In the genomic region with DNA sequence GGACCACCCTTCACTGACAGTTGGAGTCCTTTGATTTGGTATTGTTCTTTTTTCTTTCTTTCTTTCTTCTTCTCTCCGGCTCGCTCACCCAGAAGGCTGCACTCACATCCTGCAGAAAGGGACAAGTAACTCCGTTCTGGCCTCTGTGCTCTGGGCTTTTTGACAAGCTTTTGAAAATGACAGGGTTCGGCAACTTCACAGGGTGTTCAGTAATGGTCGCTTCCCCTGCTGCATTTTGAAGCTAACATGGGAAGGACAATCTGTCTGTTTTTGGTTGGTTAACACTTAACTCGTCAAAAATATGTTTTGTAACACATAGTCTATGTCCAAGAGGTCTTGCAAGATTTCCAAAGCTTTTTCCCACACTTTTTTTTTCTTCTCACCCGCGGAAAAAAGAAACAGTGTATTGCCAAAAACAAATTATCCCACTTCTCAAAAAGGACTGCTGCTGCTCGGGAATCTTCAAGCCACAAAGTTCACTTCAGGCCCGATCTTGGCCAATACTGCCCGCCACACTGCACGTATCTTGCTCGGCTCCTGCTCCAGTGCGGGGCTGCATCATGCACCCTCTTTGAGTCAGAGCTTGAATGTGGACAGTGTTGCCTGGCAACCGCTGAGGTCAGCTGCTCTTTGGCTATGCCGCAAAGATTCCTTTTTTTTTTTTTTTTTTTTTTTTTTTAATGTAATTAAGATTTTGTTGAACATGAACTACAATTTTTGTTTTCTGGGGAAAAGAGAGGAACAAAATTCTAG, we compare ENCODE assay signal across 9 mouse cellular contexts.
A peak's percentile ranks its signal among the peaks of the same experiment; 100 is the strongest.
DNase-seq lines count a peak whose midpoint lies in the region; ATAC-seq lines count a peak whose summit lies in the region.
"Had no signal": no experiment of that assay in that cellular context is flagged by ENCODE, and none has a peak within 500 bp of the region (broad histone marks: within the 10 kb centered on the region; RNA-seq: fewer than 3 reads in every experiment).

No protein-coding gene starts in this region.

- no peak overlapping the region for H3K9ac ChIP-seq in intestine, embryonic 14.5 days (ENCODE audit: low read length)
- no peak overlapping the region for H3K9ac ChIP-seq in intestine, embryonic 15.5 days
- H3K9ac ChIP-seq in forebrain, embryonic 14.5 days (ENCODE audit: low read length), result no peak overlapping the region

- 70% methylated on average over 16 of the region's 16 CpGs for WGBS in intestine, embryonic 14.5 days
- 64% methylated on average over 16 of the region's 16 CpGs for WGBS in intestine, embryonic 15.5 days
- 49% methylated on average over 16 of the region's 16 CpGs for WGBS in forebrain, embryonic 14.5 days

- no peak overlapping the region for H3K27ac ChIP-seq in intestine, embryonic 14.5 days (ENCODE audit: low read depth)
- H3K27ac ChIP-seq in intestine, embryonic 15.5 days, result no peak overlapping the region
- H3K27ac ChIP-seq in forebrain, embryonic 14.5 days (ENCODE audit: low read depth, low read length), result no peak overlapping the region

- H3K4me2 ChIP-seq in intestine, embryonic 14.5 days (ENCODE audit: low read length), result no peak overlapping the region
- no peak overlapping the region for H3K4me2 ChIP-seq in intestine, embryonic 15.5 days (replicated peaks)
- H3K4me2 ChIP-seq in forebrain, embryonic 14.5 days (ENCODE audit: low read length), result no peak overlapping the region

- H3K27me3 ChIP-seq in intestine, embryonic 14.5 days (replicated peaks; ENCODE audit: control insufficient read depth, insufficient read depth, low read length), result no peaks in the 10 kb centered on the region
- no peaks in the 10 kb centered on the region for H3K27me3 ChIP-seq in intestine, embryonic 15.5 days (replicated peaks)
- H3K27me3 ChIP-seq in forebrain, embryonic 14.5 days (replicated peaks; ENCODE audit: control insufficient read depth, insufficient read depth, low read length), result no peaks in the 10 kb centered on the region
- H3K27me3 ChIP-seq: Patski had no signal

- 0 out of 2 replicates have a peak, but pooled peaks have one; percentile 60 for ATAC-seq in intestine, embryonic 14.5 days (replicated peaks; ENCODE audit: low FRiP score, low TSS enrichment, low read depth)
- ATAC-seq in intestine, embryonic 15.5 days, result no peak
- ATAC-seq in forebrain, embryonic 14.5 days, result peak; percentile 77; the same call in 1 of the 2 replicates
- no peak for ATAC-seq in CD4-positive, CD25-positive, alpha-beta regulatory T cell, adult 4 months
- no peak for ATAC-seq in megakaryocyte-erythroid progenitor cell, adult 5-6 weeks (replicated peaks; ENCODE audit: low FRiP score, low TSS enrichment, poor library complexity, severe bottlenecking)
- ATAC-seq: Patski had no signal

- no peaks in the 10 kb centered on the region for H3K36me3 ChIP-seq in intestine, embryonic 14.5 days (ENCODE audit: control insufficient read depth, insufficient read depth, low read length)
- H3K36me3 ChIP-seq in intestine, embryonic 15.5 days, result no peaks in the 10 kb centered on the region
- H3K36me3 ChIP-seq in forebrain, embryonic 14.5 days (ENCODE audit: control insufficient read depth, insufficient read depth, low read length), result no peaks in the 10 kb centered on the region

- H3K4me3 ChIP-seq in intestine, embryonic 14.5 days (ENCODE audit: low read depth, low read length), result no peak overlapping the region
- no peak overlapping the region for H3K4me3 ChIP-seq in intestine, embryonic 15.5 days (replicated peaks)
- H3K4me3 ChIP-seq in forebrain, embryonic 14.5 days (ENCODE audit: low read depth, low read length), result no peak overlapping the region

- no peaks in the 10 kb centered on the region for H3K9me3 ChIP-seq in intestine, embryonic 14.5 days (ENCODE audit: control insufficient read depth, low read length)
- no peaks in the 10 kb centered on the region for H3K9me3 ChIP-seq in intestine, embryonic 15.5 days
- no peaks in the 10 kb centered on the region for H3K9me3 ChIP-seq in forebrain, embryonic 14.5 days (replicated peaks; ENCODE audit: control insufficient read depth, low read length)

- no peak for DNase-seq in intestine, embryonic 14.5 days (ENCODE audit: low spot score)
- DNase-seq in adipocyte (ENCODE audit: low spot score), result peak; percentile 25
- peak; percentile 33 for DNase-seq in forebrain, embryonic 14.5 days (ENCODE audit: low spot score)
- peak; percentile 25 for DNase-seq in lung, postnatal 14 days
- peak; percentile 44 for DNase-seq in testis, postnatal 10 days (ENCODE audit: low spot score)

- no peaks in the 10 kb centered on the region for H3K4me1 ChIP-seq in intestine, embryonic 14.5 days (replicated peaks; ENCODE audit: control insufficient read depth, insufficient read depth, low read length)
- H3K4me1 ChIP-seq in intestine, embryonic 15.5 days (replicated peaks), result no peaks in the 10 kb centered on the region
- H3K4me1 ChIP-seq in forebrain, embryonic 14.5 days (ENCODE audit: control insufficient read depth, insufficient read depth, low read length), result no peaks in the 10 kb centered on the region

Comparison
In these comparisons a context has a peak if more than half of its experiments do, and no peak if none do; other contexts are left out.
1. ATAC-seq: peak in intestine, embryonic 14.5 days (single experiment) and forebrain, embryonic 14.5 days (single experiment); none in intestine, embryonic 15.5 days (single experiment), CD4-positive, CD25-positive, alpha-beta regulatory T cell, adult 4 months (single experiment) and megakaryocyte-erythroid progenitor cell, adult 5-6 weeks (single experiment).